ENCODE assay signal across 7 mouse cellular contexts in the genomic region with DNA sequence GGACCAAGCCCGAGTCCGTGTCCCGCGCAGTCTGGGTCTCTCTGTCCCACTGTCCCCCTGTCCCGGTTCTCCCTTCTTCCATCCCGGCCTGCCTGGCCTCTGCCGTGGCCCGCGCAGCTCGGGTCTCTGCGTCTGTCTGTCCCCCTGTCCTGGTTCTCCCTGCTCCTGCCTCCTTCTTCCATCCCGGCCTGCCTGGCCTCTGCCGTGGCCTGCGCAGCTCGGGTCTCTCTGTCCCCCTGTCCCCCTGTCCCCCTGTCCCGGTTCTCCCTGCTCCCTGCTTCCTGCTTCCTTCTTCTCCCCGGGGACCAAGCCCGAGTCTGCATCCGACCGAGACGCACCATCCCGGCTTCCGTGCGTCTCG.
DNase-seq lines count a peak whose midpoint lies in the region; ATAC-seq lines count a peak whose summit lies in the region.
"Not testable (repeated sequence)": the region's sequence is repeated elsewhere in the genome, so short reads cannot be mapped to it uniquely, and the experiment has no call there.

No protein-coding gene starts in this region.

- peak; percentile 25 for DNase-seq in NIH3T3 (ENCODE audit: low read depth)
- peak; percentile 76 for DNase-seq in heart, adult 11 months
- not testable (repeated sequence) for DNase-seq in liver, embryonic 11.5 days (ENCODE audit: low spot score); midbrain, embryonic 10.5 days (ENCODE audit: low spot score)

- not testable (repeated sequence) for H3K27ac ChIP-seq in embryonic facial prominence, embryonic 15.5 days (replicated peaks); intestine, embryonic 16.5 days (ENCODE audit: low read length); liver, embryonic 11.5 days (ENCODE audit: low read depth, low read length); neural tube, embryonic 13.5 days (replicated peaks)
- peak overlapping the region; percentile 55; the same call in 1 of the 2 replicates for H3K27ac ChIP-seq in midbrain, embryonic 10.5 days (replicated peaks)

- 92% methylated on average over 25 of the region's 25 CpGs for WGBS in embryonic facial prominence, embryonic 15.5 days
- 88% methylated on average over 25 of the region's 25 CpGs for WGBS in intestine, embryonic 16.5 days
- WGBS in liver, embryonic 11.5 days = 85% methylated on average over 25 of the region's 25 CpGs
- 90% methylated on average over 25 of the region's 25 CpGs for WGBS in midbrain, embryonic 10.5 days
- 89% methylated on average over 25 of the region's 25 CpGs for WGBS in neural tube, embryonic 13.5 days

- not testable (repeated sequence) for H3K36me3 ChIP-seq in embryonic facial prominence, embryonic 15.5 days; intestine, embryonic 16.5 days (ENCODE audit: control insufficient read depth, insufficient read depth, low read length); liver, embryonic 11.5 days (ENCODE audit: control insufficient read depth, insufficient read depth, low read length); neural tube, embryonic 13.5 days
- peaks cover 20% of the 10 kb centered on the region for H3K36me3 ChIP-seq in midbrain, embryonic 10.5 days

- 0 out of 2 replicates have a peak, but pooled peaks have one; percentile 9 for ATAC-seq in embryonic facial prominence, embryonic 15.5 days (ENCODE audit: insufficient number of reproducible peaks, low FRiP score, low TSS enrichment, low read depth)
- peak; percentile 15 for ATAC-seq in intestine, embryonic 16.5 days
- peak; percentile 25 for ATAC-seq in liver, embryonic 11.5 days (replicated peaks; ENCODE audit: low FRiP score)
- peak; percentile 33 for ATAC-seq in neural tube, embryonic 13.5 days (ENCODE audit: low read depth)

- not testable (repeated sequence) for H3K9me3 ChIP-seq in embryonic facial prominence, embryonic 15.5 days (replicated peaks); intestine, embryonic 16.5 days (ENCODE audit: control insufficient read depth, low read length); liver, embryonic 11.5 days (ENCODE audit: control insufficient read depth, low read length); midbrain, embryonic 10.5 days (replicated peaks); neural tube, embryonic 13.5 days

- H3K4me3 ChIP-seq in embryonic facial prominence, embryonic 15.5 days (replicated peaks); intestine, embryonic 16.5 days (ENCODE audit: low read length); liver, embryonic 11.5 days (ENCODE audit: low read depth, low read length); midbrain, embryonic 10.5 days; neural tube, embryonic 13.5 days: not testable (repeated sequence)

- not testable (repeated sequence) for H3K27me3 ChIP-seq in embryonic facial prominence, embryonic 15.5 days; intestine, embryonic 16.5 days (replicated peaks; ENCODE audit: control insufficient read depth, insufficient read depth, low read length); liver, embryonic 11.5 days (replicated peaks; ENCODE audit: control insufficient read depth, insufficient read depth, low read length); midbrain, embryonic 10.5 days (ENCODE audit: low read depth, poor library complexity, severe bottlenecking); neural tube, embryonic 13.5 days

- H3K9ac ChIP-seq in embryonic facial prominence, embryonic 15.5 days; intestine, embryonic 16.5 days (ENCODE audit: low read depth, low read length); liver, embryonic 11.5 days (ENCODE audit: low read depth, low read length); neural tube, embryonic 13.5 days: not testable (repeated sequence)

- H3K4me2 ChIP-seq in embryonic facial prominence, embryonic 15.5 days (replicated peaks); intestine, embryonic 16.5 days (ENCODE audit: low read depth, low read length); liver, embryonic 11.5 days; neural tube, embryonic 13.5 days: not testable (repeated sequence)

- H3K4me1 ChIP-seq in embryonic facial prominence, embryonic 15.5 days = peaks cover 19% of the 10 kb centered on the region
- H3K4me1 ChIP-seq in intestine, embryonic 16.5 days (ENCODE audit: control insufficient read depth, insufficient read depth, low read length); liver, embryonic 11.5 days (replicated peaks; ENCODE audit: control insufficient read depth, insufficient read depth, low read length): not testable (repeated sequence)
- H3K4me1 ChIP-seq in midbrain, embryonic 10.5 days = peaks cover 21% of the 10 kb centered on the region
- H3K4me1 ChIP-seq in neural tube, embryonic 13.5 days (replicated peaks) = peaks cover 33% of the 10 kb centered on the region
